Mouse (Mus musculus) retina, adult 2 months (tissue): Measurements from ENCODE around the gene Llgl2.
A peak's percentile ranks its signal among the peaks of the same experiment; 100 is the strongest.

Experiments used
- DNase-seq: peaks from one replicate; pipeline ENCODE4 v3.0.0-alpha.2; 2012; ENCODE audit warnings: low read depth, low spot score

The Llgl2 gene

DNA sequence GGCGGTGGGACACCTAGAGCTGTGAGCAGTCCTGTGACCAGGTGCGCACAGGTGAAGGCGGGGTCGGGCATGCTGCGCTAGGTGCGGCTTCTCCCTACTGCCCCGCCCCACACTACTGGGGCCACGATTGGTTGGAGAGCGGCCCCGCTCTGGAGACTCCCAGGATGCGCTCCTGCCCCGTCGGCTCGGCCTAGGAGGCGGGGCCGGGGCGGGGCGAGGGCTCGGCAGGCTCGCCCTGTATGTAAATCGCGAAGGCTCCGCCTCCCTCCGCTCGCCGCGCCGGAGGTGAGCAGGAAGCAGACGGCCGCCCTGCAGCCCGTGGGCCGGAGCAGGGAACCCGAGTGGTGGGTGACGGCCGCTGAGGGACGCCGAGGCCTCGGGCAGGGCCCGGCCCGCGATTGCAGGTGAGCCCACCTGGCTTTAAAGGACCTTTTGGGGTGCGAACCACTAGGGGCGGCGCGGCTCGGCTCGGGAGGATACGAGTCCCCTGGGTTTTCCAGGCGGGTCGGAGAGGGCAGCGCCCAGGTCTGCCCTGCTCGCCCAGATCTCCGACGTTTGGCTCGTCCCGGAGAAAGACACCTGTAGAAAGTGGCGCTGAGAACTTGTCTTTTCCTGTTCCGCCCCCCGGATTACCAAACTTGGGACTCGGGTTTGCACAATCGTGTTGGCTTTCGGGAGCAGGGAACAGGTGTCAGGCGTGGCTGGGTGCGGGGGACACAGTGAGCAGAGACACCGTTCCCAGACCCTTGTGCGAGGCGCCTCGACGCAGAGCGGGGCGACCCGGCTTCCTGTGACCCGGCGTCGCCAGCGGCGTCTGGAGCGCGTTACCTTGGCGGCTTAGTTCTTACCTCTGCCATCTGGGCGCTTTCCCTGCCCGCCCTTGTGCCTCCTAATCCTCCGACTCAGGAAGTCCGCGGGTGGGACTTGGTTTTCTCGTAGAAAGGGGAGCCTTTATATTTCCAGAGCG, at the start of gene Llgl2:
Gene Llgl2 (plus strand): TSS at position 276 of the 967 bp plus-strand sequence.
- DNase-seq: peak; percentile 71

DNA sequence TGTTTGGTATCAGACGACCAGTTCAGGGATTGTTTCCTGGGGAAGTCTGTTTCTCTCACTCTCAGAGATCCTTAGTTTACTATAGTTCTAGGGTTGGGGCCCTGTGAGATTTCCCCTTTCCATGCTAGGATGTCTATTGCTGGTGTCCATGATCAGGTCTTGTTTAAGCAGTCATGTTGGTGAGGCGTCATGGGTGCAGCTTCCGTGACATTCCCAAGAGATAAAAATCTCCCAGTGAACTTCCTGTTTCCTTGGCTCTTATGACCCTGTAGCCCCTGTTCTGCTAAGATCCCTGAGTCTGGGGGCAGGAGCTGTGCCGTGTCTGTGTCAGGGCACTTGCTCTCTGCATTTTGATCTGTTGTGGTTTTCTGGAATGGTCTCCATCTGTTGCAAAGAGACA, 49.2 kb upstream of the Llgl2 start:
- DNase-seq: no peak

DNA sequence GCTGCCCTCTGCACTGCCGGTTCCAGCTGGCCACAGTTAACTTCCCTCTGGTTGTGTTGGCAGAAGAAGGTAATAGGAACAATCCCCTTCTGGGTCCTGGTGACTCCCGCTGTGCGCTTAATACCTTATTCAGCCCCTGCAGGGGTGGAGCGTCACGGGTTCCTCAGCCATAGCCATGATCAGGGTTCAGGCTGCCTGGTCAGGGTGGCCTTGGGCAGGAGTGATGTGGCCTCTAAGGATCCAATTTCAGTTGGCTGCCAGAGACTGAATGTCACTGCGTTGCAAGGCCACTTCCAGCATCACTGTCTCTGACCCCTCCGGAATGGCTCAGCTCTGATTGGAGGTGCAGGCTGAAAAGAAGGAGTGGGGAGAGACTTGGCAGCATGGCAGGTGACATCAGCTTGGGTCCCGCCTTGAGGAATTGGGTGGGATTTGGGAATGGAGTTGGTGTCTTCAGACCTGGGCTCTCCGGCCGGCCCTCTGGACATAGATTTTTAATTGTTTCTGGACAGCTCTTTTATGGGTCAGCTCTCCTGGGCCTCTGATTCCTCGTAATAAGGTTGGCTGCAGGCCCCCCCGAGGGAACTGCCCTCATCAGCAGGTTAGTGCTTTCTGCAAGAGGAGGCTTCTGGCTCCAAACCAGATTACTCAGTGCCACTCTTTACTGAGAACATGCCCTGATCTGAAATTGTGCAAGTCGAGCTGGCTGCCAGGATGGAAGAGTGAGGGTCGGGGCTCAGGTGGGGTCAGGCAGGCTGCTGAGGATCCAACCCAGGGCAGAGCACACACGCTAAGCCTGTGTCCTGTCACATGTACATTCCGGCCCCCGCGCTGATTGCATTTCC, 47.8 kb upstream of the Llgl2 start:
- DNase-seq: no peak

DNA sequence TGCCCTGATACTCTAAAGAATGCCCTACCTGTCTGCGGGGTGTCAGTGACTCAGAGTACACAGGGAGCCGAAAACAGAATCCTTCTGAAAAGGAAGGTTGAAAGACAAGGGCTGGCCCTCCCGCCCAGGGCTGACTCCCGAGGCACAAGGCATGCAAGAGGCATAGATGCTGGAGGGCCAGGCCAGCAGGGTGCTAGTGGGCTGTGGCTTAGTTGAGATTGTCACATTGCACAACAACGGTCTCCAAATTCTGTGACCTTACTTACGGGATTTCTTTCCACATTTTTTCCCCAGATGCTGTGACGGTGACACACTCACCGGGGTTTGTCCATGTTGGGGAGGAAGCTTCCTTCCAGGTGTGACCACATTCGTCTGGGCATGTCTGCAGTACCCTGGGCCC, 46.9 kb upstream of the Llgl2 start:
- no peak for DNase-seq

DNA sequence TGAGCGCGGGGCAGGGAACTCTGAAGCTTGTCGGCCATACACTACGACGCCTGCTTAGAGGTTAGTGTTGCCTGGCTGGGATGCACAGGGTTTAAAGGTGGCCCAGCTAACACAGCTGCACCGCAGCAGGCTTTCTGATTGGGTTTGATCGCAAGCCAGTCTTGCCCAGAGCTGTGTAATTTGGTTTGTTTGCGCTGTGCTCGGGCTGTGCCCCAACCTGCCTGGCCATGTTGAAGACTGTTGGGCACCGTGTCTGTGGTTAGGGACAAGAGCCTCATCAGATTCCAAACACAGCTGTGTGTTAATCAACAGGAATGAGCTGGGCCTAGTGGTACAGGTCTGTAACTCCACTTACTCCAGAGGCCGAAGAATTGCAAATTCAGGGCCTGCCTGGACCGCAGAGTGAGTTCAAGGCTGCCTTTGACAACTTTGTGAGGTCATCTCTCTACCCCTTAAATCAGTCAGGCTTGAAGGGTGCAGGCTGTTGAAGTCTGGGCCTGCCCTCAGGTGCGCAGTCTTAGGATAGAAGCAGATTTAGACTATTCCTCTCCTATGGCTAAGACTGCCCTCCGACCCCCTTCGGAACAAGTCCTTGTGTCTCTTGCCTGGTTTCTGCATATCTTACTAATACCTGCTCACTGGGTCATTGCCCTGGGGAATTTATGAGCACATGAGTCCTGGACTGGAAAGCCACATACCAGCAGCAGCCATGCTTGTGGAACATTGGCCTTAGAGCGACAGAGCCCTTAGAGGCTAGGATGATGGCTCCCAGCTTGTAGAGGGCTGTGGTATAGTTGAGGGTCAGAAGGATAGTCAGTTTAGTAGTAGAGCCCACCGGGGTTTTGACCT, 46.1 kb upstream of the Llgl2 start:
- DNase-seq: no peak

DNA sequence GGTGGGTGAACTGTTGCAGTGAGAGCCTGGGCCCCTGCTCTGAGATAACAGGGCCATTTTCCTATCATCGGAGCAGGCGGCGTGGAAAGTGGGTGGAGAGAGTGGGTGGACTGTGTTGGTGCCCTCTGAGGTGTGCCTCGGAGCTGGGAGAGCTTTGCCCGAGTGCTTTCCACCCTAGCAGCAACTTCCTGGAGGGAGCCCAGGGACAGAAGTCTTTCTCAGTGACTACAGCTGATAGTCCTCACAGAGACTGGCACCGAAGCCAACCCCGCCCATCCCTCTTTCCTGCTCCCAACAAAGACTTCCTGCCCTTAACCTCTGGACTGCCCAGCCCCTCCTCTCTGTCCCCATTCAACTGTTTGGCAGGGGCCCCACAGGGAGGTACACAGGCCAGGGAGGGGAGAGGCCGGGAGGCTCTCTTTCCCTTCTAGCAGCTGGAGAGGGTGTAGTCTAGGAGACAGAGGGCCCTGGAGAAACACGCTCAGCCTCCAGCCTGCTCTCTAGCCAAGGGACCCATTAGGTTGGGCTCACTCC, 44.7 kb upstream of the Llgl2 start:
- DNase-seq: no peak

DNA sequence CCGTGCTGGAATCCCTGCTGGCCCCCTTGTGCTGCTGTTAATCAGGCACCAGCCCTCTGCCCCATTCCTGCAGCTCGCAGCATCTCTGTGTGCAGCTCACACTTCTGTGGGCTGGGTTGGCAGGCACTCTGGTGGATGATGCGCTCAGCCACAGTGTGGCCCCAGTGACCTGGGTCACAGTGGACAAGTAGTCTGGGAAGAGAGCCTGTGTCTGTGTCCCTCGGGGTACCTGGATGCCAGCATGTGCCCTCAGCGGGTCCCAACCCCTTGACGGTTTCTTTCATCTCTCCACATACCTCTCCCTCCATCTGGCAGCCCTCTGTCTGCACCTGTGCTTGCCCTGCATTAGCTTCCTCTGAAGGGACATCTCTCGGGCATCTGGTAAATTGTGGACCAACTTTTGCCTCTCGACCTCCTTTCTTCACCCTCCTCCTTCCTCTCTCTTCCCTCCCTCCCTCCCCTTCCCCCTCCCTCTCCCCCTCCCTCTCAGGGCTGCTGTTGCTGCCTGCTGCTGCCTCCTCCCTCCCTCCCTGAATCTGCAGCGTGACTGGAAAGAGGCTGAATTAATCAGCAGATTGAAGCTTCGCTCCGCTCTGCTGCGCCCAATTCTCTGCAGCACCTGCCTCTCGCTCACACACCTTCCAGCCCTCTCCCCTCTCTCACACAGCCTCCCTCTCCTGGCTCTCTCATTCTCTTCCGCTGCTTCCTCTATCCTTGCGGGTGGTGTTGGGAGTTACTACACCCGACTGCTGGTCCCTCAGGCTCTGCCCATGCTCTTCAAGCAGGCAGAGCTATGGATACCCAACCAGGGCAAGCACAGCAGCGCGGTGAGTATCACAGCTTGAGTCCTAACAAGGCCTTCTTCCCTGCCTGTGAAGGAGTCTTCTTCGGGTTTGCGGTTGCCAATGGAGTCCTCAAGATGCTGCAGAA, 43.4 kb upstream of the Llgl2 start:
- no peak for DNase-seq

DNA sequence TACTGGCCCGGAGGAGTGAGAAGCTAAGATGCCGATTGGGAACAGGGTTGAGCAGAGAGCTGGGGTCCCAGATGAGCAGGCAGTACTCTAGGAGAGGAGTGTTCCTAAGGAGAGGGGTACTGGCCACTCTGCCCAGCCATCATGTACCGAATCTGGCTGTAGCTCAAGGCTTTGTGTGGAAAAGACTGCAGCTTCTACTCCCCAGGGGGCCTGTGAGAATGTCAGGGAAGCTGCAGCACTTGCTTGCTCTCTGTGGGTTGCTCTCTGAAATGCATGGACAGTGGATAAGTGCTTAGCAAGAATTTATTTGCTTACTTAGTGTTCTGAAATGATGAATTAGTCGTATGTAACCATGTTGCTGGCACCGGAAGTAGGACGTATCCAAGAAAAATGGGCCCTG, 37.4 kb upstream of the Llgl2 start:
- DNase-seq: no peak

DNA sequence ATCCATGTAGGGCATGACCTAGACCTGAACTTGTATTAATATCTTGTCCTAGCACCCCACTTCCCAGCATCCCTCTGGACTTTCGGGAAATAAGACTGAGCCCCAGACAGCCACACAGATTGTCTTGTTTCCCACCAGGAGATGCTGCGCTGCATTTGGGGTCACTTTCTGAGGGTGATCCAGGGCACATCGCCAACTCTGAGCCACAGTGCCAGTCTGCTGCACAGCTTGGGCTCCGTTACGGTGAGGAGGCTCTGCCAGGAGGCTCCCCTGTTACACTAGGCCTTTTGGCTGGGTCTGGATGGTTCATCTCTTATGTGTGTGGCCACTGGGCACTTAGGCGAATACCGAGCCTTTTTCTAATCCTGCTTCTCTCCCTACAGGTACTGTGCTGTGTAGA, 34.1 kb upstream of the Llgl2 start:
- DNase-seq: no peak

DNA sequence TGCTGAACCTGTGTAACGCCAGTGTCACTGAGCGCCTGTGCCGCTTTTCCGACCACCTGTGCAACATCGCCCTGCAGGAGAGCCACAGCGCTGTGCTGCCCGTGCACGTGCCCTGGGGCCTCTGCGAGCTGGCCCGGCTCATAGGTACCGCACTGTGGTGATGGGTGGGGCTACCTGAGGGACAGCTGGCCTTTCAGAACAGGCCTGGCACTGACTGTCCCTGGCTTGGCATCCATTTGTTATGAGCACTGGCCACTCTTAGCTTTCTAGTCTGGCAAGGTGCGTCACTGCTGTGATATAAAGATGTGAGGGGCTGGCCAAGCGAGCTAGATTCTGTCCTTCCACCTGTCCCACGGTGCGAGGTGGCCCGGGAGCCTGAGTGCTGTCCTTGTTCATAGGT, 31.9 kb upstream of the Llgl2 start:
- DNase-seq: no peak

DNA sequence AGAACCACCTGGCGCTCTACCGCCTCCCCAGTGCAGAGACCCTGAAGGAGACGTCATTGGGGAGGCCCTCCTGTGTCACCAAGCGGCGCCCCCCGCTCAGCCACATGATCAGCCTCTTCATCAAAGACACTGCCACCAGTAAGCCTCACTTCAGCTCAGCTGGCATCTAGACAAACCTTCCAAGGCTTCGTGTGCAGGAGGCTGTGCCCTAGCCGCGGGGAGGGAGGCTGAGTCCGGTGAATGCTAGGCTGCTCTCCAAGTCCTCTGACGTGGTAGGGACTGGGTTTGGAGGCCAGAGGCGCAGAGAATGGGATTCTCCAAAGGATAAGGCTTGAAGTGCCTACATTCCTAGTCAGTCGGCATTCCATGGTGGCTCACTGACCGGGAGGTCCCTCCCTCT, 31.5 kb upstream of the Llgl2 start:
- DNase-seq: no peak

DNA sequence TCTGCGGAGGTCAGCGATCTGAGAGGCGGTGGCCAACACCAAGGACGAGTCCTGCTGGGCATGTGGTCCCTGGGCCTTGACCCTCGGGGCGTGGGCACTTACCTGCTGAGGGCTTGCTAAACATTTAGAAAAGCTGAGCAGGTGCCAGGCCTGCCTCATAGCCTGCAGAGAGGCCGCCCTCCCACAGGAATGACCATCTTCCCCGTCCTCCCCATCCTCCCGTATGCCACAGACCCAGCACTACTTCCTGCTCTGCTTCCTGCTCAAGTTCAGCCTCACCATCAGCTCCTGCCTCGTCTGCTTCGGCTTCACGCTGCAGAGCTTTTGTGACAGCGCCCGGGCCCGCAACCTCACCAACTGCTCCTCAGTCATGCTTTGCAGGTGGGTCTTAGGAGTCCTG, 27.0 kb upstream of the Llgl2 start:
- DNase-seq: no peak

DNA sequence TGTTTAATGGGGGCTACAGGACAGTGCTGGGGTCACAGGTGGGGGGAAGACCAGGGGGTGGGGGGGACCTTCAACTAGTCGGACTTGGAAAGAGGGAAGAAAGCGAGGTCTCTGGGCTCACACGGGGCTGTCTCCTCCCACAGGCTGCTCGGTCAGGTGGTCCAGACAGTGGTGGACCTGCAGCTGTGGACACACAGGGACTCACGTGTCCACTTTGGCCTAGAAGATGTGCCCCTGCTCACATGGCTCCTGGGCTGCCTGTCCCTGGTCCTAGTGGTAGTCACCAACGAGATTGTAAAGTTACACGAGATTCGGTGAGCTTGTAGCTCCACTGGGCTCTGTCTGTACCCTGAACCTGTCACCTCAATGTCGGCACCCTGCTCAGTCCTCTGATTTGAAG, 26.2 kb upstream of the Llgl2 start:
- DNase-seq: no peak

DNA sequence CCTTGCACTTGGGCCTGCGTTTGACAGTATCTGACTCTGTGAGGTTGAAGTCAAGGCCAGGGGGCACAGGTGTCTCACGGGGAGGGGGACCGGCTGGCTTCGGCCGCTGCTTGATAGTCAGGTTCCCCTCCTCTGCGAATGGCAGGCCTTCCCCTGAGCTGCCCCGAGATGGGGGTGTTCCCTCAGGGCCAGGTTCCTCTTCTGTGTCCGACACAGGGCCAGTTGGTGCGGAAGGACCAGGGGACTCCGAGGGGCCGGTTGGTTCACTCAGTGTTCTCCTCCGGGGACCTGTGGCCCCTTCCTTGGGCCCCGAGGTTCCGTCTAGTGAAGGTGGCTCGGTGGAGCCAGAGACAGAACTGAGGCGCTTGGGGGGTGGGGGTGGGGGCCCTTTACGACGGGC, 22.9 kb upstream of the Llgl2 start:
- DNase-seq: no peak

DNA sequence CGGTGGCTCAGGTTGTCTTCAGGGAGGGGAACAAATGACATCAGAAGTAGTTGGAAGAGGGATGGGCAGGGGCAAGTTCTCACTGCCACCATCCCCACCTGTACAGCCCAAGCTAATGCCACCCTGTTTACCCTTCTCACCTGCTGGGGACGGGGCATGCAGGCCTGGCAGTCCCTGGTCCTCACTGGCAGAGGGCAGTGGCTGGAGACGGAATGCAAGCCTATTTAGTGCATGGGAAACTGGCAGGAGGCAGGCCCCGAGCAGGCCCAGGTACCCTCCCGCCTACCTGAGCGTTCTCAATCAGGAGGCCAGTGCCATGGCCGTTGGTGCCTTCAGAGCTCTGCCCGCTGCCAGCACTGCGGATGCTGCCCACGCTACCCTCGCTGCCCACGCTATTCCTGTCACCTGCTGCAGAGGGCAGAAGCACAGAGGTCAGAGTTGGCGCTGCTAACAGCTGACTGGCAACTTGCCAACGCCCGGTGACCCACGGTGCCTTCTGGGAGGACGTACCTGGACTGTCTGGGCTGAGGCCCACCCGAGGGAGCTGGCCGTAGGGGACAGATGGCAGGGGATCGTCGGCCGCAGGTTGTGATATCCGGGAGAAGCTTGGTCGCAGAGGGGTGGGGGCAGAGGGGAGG, 20.7 kb upstream of the Llgl2 start:
- no peak for DNase-seq

DNA sequence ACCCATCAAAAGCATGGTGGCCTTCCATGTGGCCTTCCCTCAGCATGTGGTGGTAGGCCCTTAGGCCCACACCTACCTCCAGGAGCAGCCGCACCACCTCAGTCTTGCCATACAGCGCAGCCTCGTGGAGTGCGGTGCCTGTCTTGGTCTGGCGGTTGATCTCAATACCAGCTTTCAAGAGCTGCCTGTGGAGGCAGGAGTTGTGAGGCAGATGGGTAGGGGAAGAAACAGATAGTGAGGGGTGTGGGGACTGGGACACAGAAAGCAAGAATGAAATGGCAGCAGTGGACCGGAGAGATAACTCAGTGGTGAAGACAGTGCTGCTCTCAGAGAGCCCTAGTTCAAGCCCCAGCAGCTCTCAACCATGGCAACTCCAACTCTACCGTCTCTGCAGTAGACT, 18.8 kb upstream of the Llgl2 start:
- no peak for DNase-seq

DNA sequence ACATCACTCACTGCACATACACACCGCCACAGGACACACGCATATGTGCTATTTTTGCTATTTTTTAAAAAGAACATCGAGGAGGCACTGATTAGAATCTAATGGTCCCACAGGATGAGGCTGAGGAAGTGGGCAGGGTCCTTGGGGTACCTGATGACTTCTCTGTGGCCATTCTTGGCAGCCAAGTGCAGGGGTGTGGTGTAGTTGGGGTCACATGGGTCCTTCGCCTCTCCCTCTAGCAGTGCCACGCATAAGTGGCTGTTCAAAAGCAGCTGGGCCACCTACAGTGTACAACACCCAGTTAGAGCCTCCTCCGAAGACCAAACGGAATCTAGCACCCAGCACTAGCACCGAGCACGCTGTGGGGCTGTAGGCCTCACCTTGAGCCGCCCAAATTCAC, 17.7 kb upstream of the Llgl2 start:
- no peak for DNase-seq

DNA sequence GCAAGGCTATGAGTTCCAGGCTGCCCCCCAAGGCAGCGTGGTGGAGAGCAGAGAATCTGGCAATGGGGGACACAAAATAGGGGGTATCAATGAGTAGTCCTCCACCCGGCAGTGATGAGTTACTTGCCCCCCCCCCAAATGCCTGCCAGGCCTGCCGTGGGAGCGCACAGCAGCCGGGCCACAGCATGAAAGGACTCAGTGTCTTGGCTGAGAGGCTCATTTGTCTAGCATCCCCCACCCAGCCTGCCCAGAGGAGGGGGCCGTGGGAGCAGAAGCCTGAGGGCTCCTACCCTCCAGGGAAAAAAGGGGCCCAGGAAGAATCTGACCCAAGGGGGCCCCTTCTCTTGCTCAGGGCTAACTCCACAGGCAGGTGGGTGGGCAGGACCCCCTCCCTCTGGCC, 16.5 kb upstream of the Llgl2 start:
- DNase-seq: no peak

DNA sequence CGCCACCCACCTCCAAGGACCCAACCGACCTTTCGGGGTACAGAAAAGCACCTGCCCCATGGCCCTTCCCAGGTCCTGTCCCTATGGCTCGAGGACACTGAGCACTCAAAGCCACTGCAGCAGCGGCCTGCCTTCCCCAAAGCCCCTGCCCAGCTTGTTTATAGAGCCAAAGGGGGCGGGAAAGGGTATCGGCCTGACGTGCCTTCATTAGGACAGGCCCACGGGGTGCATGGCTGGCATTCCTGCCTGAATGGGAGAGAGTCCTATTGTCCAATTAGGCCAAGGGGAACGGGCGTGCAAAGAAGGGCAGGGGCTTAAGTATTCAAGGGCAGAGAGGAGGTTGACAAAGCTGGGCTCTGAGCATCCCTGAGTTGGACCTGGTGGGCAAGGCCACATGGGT, 15.9 kb upstream of the Llgl2 start:
- no peak for DNase-seq
